Mouse (Mus musculus): ENCODE measurements around the gene Trabd2b. TPM values are rescaled to one million over a fixed set of nuclear protein-coding genes. Genes with fewer than 3 reads are reported as not detected.

Trabd2b gene
- total and polyA plus RNA-seq, 3 experiments = 1.9 to 2.5 (median 2.4) TPM

DNA sequence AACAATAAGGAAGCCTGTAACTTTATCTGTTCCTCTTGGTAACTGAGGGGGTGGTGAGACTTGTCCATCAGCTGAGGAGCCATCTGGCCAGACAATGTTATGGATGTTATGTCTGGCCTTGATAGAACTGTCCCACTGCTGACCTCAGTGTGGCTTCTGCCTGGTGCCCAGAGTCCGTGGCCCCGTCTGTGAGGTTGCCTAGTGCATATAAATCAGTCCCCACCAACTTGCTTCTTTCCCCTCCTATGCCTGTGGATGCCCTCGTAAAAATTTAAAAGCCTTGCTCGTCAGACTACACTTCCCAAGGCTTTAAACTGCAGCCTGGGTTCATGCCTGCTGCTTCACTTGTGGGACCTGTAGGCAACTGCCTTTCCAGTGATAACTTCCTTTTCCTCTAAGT is 85.6 kb downstream of the Trabd2b start:
- no peak for DNase-seq

DNA sequence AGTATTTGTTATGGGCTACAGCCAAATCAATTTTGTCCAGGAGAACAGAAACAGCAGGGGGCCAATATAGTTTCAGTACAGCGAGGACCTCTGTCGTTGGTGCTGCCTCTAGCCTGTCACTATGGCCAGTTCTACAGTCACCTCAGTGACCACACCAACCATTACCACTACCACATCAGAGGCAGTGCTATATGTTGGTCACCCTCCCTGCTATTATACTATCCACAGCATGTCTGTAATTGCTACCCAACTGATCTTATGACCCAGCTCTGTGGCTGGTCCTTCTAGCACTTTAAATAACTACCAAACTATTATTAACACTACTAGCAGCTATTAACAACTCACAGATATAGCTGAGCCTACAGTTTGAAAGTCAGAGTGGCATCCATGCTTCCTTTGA is 87.5 kb downstream of the Trabd2b start:
- no peak for DNase-seq

DNA sequence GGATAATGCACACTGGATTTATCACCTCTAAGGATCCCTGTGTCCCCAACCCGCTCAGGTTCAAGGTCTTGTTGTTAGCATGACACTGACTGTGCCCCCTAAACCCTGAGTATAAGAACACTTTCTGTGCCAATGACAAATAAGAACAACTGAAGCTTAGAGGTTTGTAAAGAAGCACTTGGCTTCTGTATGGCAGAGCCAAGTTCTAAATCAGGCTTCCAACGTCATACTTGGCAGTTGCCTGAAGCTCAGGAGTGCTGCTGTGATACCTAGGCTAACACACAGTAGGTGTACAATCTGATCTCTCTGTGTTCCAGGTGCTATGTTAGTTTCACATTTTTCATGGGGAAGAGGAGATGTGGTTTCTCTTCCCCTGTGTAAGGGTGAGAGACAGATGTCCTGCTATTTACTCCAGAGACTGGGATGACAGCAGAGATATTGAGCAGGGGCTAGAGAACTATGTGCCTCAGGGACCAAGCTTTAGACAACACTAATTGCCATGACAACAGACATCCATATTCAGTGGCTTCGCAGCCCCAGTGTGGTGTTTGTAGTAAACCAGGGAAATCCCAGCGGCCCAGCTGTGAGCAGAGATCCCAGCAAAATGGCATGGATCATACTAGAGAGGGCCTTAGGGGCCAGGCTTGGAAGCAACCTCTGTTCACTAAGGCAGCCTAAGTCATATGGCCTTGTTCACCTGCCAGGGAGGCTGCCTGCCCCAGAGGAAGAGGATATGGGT is 89.3 kb downstream of the Trabd2b start:
- DNase-seq = no peak

DNA sequence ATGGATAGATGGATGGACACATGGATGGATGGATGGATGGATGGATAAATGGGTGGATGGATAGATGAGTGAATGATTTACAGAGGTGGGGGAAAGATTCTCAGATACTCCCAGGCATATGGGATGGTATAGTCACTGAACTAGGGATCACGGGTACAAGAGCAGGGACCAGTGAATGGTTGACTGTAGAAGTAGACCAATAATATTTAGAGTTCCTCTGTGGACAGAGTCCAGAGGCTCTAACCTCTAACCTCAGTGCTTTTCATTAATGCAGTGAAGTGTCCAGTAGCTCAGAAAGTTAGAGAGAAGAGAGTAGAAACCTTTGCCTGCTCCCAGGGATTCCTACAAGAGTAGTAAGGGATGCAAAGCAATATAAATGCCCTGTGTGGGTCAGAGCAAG is 93.1 kb downstream of the Trabd2b start:
- no peak for DNase-seq

DNA sequence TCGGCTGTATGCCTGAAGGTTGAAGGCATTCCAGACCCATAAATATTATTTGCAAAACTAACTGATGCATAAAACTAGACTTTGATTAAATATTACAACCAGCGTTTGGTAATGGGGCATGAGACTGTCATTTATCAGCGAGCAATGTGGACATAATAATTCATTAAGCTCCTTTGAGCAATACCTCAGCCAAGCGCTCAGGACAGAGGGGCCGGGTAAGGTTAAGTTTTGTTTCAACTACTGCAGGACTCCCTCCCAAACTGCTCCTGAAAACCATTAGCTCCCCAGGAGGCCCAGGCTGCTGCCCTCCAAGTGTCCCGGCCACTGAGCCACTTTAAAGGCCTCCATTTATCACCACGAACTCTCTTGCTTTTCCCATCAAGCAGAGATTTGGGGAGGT is 93.8 kb downstream of the Trabd2b start:
- no peak for DNase-seq

DNA sequence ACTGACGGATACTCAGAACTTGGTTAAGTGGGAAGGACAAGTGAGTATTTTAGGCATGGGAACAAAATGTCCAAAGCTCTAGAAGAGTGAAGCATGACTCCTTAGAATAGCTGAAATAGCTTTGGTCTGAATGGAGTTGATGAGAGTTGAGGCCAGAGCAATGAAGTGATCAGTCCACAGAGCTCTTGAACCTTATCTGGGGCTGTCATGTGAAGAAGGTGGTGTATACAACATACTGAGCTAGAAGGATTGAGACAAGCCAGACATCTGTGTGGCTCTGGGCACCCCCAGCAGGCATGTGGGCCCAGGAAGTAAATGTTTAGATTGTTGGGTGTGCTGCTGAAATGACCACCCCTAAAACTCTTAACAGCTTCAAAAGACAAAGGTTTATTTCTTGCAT is 94.5 kb downstream of the Trabd2b start:
- no peak for DNase-seq

DNA sequence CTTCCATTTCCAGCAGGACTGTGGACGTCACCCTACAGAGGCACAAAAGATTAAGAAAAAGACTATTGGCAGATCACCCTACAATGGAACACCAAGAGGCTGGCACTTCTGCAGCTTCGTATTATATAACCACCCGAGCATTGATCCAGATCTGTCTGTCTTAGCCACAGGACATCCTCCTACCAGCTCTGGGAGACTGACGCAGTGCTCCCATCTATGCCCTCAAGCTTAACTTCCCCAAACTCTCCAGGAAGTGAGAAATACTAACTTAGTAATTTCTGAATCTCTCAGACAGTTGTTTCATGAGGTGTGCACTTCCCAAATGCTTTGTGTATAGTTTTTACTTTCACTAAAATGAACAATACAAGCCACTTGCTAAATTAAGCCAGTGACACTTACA is 95.1 kb downstream of the Trabd2b start:
- DNase-seq = no peak

DNA sequence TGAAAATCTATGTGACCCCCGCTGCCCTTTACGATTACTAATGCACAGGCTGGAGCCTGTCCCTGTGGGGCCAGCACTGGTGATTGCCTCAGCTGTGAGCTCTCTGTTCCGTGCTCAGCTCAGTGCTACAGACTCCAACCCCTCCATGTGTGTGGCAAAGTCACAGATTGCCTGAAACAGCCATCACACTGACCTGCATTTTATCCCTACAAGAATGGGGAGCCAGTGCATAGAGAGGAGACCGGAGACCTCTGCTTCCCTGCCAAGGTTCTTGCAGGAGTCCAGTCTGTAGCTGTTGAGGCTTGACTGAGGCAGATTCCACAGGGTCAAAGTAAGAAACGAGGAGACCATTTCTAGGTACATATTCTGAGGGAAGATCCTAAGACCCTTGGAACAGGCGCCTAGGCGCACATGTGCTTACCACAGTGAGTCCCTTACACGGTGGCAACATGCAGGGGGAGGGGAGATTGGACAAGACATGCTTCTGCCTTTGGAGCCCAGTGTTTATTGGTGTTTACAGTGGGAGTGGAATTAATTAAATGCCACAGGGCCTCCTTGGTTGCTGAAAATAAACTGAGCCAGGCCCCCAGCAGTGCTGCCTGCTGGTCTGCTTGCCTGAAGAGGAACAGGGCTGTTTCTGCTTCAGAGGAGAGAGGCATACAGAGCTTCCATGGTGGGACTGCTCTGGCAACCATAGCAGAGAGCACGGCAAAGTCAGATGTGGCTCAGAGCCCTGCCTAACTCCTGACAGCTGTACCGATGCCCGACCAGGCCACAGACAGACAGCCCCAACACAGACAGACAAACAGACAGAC is 97.9 kb downstream of the Trabd2b start:
- DNase-seq = no peak

DNA sequence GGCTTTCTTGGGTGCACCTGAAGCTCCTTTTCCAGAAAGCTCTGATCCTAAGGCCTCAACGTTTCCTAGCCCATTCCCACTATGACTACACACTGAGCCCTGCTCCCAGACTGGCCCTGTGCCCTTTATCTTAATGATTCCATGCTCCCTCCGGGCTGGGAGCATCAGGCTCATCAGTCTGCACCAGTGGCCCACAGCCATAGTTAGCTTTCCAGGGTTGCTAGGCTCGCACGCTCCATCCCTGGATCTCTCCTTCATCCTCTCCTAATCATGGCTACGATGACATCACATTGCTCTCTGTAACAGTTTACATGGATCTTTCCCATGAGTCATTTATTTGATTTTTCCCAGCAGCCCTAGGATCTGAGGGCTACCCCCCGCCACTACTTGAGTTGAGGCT is 103.1 kb downstream of the Trabd2b start:
- DNase-seq = no peak

DNA sequence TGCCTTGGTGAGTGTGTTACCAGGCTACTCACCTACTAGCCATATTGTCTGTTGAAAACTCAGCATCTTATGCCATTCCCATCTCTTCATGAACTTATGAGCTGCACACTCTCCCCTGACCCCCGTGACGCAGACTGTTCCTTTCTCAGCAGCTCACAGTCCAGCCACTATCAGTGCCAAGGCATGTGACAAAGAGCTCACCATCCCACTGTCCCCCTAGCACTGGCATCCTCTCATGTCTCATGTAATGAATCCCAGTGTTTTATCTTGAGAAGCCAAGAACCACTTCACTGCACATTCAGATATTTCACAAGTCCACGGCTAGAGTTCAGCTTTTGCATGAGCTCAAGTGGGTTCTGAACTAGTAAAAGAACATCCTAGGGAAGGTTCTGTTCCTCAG is 105.1 kb downstream of the Trabd2b start:
- no peak for DNase-seq

DNA sequence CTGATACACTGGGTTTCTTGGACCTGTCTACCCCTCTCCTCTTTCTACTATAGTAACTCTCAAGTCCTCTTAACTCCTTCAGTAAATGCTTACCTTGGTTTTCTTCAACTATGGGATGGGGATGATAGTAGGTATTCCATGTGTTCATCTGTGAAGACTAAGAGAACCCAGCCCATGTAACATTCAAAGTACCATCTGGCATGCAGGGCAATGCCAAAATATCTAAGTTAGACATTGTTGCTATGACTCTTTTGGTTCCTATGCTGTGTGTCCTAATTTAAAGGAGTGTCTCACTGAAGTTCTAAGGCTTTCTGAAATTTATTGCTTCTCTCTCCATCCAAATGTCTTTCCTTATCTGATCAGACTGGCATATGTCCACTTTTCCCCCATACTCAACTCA is 106.6 kb downstream of the Trabd2b start:
- no peak for DNase-seq

DNA sequence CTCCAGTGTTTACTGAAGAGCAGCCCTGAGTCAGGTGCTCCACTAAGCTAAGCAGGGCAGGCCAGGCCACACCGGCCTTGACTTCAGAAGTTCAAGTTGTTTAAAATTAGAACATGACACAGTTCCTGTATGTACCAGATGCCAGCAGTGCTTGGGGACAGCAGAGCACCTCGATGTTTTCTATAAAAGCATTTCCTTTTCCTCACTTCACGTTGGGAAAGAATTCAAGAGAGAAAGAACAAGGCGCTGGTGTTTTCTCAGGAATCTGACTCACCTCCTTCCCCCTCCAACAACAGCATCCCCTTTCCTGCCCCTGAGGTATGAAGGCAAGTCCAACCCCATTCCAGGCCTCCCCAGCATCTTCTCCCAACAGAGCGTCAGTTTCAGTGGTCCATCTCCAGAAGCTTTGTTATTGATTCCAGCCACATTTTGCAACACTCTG is 108.8 kb downstream of the Trabd2b start:
- peak; percentile 48 for DNase-seq

DNA sequence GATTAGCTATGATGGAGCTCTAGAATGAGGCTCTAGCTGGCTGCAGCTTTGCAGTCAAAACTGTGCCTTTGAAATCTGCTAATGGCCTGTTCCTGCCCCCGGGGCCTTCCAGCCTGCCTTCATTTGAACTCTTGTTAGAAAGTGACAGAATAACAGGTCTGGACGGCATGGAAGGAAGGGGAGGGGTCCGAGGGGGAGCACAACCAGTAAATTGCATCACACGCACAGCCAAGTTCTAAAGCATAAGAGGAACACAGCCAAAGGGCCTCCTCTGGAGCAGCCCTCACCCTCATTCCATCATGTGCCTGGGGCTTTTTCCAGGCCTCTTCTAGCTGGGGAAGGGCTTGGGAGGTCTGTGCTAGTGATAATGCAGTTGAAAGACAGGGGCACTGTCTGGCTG is 110.1 kb downstream of the Trabd2b start:
- DNase-seq = no peak

DNA sequence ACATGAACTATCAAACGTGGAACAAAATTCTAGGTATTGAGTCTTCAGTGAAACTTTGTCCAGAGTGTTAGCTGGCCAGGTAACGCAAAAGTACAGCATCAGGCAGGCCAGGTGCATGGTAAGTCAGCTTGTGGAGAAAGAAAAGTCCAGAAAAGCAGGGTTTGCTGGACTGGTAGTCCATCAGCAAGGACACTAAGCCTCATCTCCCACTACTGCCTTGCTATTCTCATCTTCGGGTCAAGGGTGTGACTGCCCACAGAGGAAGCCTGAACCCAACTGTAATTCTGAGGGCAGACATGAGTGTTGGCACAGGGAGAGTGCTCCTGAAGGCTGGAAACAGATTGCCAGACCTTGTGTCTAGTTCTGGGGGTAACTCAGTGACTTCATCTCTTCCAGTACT is 111.5 kb downstream of the Trabd2b start:
- no peak for DNase-seq

DNA sequence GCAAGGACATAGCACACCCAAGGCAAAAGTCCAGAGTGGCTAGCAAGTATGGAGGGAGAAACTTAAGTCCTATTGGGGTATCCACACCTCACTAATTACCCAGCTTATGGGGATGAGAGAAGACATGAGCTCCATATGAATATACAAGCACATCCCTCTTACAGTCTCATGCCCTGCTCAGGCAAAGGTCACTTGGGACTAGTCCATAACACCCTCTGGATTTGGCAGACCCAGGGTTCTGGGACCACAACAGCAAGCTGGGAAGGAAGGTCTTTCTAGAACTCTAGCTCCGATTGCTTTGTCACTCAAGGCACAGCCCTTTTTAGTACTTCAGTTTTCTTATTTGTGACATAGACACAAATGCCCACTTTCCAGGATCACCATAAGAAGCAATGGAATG is 112.0 kb downstream of the Trabd2b start:
- no peak for DNase-seq

DNA sequence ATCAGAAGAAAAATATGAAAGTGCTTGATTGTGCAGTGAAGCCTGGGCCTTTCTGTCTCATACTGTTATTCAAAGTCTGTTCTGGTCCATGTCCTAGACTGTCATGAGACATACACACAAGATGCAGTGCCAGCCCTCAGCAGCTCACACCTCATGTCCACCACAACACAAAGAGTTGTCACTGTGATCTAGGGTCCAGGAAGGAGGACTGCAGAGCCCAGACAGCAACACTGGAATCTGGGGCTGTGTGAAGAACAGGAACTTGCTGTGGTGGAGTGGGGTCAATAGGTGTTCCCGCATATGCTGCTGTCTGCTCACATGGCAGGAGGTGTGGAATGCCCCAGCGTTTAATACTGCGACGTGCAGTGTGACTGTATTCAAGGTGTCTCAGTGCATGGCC is 112.8 kb downstream of the Trabd2b start:
- no peak for DNase-seq

DNA sequence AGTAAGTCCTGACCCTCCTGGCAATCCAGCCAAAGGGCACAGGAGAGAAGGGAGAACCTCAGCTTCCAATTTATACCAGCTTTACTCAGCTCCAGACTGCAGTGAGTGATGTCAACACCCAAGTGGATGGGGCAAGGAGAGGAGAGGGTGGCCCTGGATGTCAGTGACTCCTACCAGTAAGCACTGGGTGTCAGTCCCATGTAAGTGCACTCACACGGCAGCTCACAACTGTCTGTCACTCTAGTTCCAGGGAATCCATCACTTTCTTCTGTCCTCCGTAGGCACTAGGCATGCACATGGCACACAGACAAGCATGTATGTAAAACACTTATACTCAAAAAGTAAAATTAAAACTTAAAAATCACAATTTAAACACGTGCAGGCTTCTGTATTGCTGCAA is 113.4 kb downstream of the Trabd2b start:
- DNase-seq = peak; percentile 16

DNA sequence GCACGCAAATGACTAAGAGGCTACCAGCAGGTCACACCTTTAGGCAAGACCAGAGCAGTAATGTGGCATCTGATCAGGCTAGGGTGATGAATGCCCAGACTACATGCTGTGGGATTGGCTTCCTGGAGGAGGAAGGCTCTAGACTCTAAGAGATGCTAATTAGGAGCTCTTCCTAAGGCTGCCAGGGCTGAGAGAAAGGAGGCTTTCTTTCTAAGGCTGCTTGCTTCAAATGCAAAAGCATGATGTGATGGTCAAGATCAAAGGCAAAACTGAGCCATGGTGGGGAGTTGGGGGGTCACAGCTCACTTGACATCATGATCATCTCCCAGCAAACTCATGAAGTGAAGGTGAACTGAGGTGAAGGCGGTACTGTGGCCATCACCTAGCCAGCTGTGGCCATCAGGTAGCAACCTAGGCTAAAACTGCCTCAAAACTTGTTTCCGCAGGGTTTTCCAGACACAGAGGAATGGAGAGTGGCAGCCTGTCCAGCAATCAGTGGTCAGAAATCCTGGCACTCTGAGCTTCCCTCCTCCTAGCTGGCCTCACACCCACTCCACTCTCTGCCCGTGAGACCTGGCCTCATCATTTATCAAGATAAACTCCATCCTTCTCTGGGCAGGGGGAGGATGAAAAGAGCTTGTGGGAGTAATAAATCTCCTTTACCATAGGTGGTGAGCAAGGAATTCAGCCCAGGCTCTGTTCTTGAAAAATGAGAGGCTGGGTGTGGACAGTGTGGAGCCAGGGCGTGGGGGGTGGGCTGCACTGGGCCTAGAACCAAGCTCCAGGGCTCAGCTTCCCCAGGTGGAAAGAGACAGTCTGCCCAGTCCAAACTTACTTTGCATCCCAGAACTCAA is 117.0 kb downstream of the Trabd2b start:
- DNase-seq = no peak

DNA sequence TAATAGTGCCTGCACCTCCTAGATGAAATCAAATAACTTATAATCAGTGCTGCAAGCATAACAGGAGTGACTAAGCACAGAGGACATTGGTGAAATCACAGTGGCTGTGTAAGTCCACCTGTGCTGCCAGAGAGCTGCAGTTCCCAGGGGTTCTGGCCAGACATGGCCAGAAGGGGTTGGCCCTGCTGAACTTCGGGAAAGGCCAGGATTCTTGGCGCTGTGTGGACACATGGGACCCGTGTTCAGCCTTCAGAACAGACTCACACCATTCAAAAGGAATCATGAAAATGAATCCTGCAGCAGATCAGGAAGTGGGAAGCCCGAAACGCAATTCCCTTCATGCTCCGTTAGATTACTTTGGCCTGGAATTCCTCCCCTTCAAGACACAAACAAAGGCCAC is 125.1 kb downstream of the Trabd2b start:
- DNase-seq = no peak

DNA sequence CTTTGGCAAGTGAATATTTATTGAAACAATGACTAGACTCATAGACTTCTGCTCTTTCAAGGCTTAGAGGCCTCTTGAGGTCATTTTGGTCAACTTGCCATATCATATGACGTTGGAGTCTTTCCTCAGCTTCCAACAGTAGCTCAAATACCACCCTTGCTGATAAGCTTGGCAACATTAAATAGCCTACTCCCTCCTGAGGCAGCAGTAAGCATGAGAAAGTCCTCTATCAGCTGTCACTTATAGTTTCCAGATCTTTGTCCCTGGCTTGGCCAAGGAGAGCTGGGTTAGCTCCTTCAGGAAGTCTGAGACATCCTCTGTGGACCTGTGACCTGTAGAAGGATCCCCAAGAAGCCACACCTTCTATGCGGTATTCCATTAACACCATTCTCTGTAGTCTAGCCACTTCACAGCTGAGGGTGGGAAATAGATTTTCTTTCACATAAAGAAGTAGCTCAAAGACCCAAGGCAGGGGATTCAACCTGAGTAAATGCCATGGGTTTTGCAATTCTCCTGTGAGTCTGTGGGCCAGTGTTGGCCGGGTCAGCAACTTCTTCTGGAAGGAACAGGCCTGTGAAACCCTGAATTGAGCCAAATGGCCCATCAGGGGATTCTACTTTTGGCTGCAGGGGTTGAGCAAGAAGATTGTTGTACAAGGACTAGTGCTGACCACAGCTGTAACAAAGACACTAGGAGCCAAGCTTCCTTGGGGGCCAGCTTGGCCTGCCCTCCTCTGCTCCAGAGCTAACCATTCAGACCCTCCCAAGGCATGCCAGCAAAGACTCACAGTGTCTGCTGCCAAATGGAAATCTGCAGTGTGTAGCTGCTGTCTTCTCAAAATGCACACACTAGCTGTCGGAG is 127.6 kb downstream of the Trabd2b start:
- DNase-seq = peak; percentile 60

DNA sequence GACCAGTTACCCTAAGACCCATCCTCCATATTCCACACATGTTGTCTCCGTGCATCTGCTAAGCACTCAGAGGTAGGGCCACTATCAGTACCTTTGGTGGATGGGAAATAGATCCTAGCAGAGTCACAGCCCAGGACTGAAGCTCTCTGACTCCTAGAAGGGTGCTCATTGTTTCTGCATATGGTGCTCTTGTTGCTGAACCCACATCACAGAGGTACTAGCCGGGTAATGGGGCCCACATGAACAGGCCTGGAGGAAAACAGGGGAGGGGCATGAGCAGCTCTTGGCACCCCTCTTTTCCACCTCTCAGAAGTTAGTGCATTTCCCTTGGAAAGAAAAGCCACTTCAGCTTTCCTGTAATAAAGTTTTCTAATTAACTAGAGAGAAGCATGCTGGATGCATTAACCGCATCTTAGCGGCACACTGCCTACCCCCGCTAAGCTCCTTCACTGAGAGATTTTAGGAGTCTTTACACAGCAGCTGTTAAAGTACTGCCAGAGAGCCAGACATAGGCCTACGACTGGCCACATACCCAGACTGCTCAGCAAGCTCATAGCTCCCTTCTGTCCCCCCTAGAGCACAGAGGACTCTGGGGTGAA is 131.0 kb downstream of the Trabd2b start:
- DNase-seq = no peak
